Mouse (Mus musculus) myocyte (in vitro differentiated cells): Measurements from ENCODE around the gene Sypl.
A peak's percentile ranks its signal among the peaks of the same experiment; 100 is the strongest.

ENCODE experiments used
- CEBPB ChIP-seq: IDR thresholded peaks from 2 replicates; pipeline ENCODE4 v1.6.1; 2011; ENCODE audit warnings: mild to moderate bottlenecking, moderate library complexity; ENCODE audit not compliant: poor library complexity, insufficient read depth, severe bottlenecking
- E2F4 ChIP-seq: IDR thresholded peaks from one replicate; pipeline ENCODE4 v1.6.1; 2011; ENCODE audit warnings: mild to moderate bottlenecking, control low read depth, moderate library complexity; ENCODE audit not compliant: insufficient read depth
- MAX ChIP-seq: IDR thresholded peaks from one replicate; pipeline ENCODE4 v1.6.1; 2011; ENCODE audit warnings: low read depth, mild to moderate bottlenecking, control low read depth
- MYOD1 ChIP-seq, 3 experiments: IDR thresholded peaks; one replicate each; pipeline ENCODE4 v1.6.1; 2011; ENCODE audit warnings: control low read depth in 2 of 3, low read depth in 2 of 3, mild to moderate bottlenecking in 2 of 3, moderate library complexity in 1 of 3; ENCODE audit not compliant: insufficient read length in 2 of 3, control insufficient read depth in 1 of 3
- MYOG ChIP-seq, 3 experiments: IDR thresholded peaks; one replicate each; pipeline ENCODE4 v1.6.1; 2011; ENCODE audit warnings: control low read depth in 2 of 3, low read depth in 2 of 3, mild to moderate bottlenecking in 2 of 3; ENCODE audit not compliant: insufficient read length in 2 of 3, control insufficient read depth in 1 of 3, insufficient read depth in 1 of 3
- POLR2A ChIP-seq: IDR thresholded peaks from one replicate; pipeline ENCODE4 v1.6.1; 2011; ENCODE audit warnings: low read depth, mild to moderate bottlenecking, control low read depth, moderate library complexity; ENCODE audit not compliant: insufficient read length
- POLR2AphosphoS2 ChIP-seq: IDR thresholded peaks from one replicate; pipeline ENCODE4 v1.6.1; 2011; ENCODE audit warnings: low read depth, control low read depth; ENCODE audit not compliant: insufficient read length
- REST ChIP-seq: IDR thresholded peaks from one replicate; pipeline ENCODE4 v1.6.1; 2011; ENCODE audit warnings: mild to moderate bottlenecking, control low read depth, moderate library complexity; ENCODE audit not compliant: insufficient read depth, insufficient read length
- SRF ChIP-seq: IDR thresholded peaks from one replicate; pipeline ENCODE4 v1.6.1; 2011; ENCODE audit warnings: low read depth; ENCODE audit not compliant: control insufficient read depth, insufficient read length
- TCF12 ChIP-seq: IDR thresholded peaks from one replicate; pipeline ENCODE4 v1.6.1; 2011; ENCODE audit warnings: mild to moderate bottlenecking, control low read depth; ENCODE audit not compliant: poor library complexity, insufficient read depth, severe bottlenecking
- TCF3 ChIP-seq: IDR thresholded peaks from one replicate; pipeline ENCODE4 v1.6.1; 2011; ENCODE audit warnings: low read depth, control low read depth; ENCODE audit not compliant: insufficient read length
- USF1 ChIP-seq: IDR thresholded peaks from one replicate; pipeline ENCODE4 v1.6.1; 2011; ENCODE audit warnings: low read depth, mild to moderate bottlenecking, control low read depth, moderate library complexity

- TF ChIP-seq POLR2AphosphoS2: no peak
- TF ChIP-seq POLR2A: no peak
- no peak for TF ChIP-seq CEBPB
- no peak for TF ChIP-seq USF1
- TF ChIP-seq MAX: no peak
- TF ChIP-seq E2F4: no peak
- no peak for TF ChIP-seq TCF12
- peak; percentile 43 to 83 (median 81) for TF ChIP-seq MYOG (IDR thresholded peaks at IDR 0.05; ENCODE audit: control insufficient read depth in 1 of 3, insufficient read depth in 1 of 3, insufficient read length in 2 of 3, low read depth in 2 of 3)
- peak; percentile 19 to 75 (median 50) for TF ChIP-seq MYOD1 (IDR thresholded peaks at IDR 0.05; ENCODE audit: control insufficient read depth in 1 of 3, insufficient read length in 2 of 3, low read depth in 2 of 3)
- TF ChIP-seq SRF: no peak
- TF ChIP-seq REST: no peak
- no peak for TF ChIP-seq TCF3
These were observed 25.5 kb upstream of the Sypl start for GRCm38 (mm10) chr12:32928180-32928579.
